Mouse (Mus musculus) embryonic fibroblast, embryonic 13.5 days (primary cell): Measurements from ENCODE around the gene Gclc.

Experiments
- CTCF ChIP-seq: IDR thresholded peaks from 2 replicates; pipeline ENCODE4 v1.5.1; 2011; ENCODE audit warnings: mild to moderate bottlenecking, control low read depth, low read length, moderate library complexity, borderline replicate concordance; ENCODE audit not compliant: insufficient read depth
- POLR2A ChIP-seq: IDR thresholded peaks from 2 replicates; pipeline ENCODE4 v1.6.1; 2011; ENCODE audit warnings: low read depth, mild to moderate bottlenecking, control low read depth, low read length, moderate library complexity

DNA sequence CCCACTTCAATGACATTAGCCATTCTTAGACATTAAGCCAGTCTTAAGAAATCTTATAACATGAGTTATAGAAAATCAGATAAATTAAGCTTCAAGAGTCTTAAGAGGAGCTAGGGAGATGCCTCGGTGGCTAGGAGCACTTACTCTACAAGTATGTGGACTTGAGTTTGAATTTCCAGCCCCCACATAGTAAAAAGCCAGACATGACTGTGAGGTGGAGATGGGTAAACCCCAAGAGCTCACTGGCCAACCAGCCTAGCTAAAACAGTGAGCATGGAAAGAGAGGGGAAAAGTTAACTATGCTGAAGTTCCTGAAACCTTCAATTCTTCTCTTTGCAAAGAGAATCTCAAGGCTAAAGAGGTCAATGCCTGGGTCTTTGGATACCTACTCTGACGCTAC lies 27.3 kb upstream of the Gclc start:
- TF ChIP-seq POLR2A, result no peak
- no peak for TF ChIP-seq CTCF
